Mouse (Mus musculus) spleen, postnatal 4 days (tissue): ENCODE data around the gene Aldh3a1.
A peak's percentile ranks its signal among the peaks of the same experiment; 100 is the strongest.
"Not testable (repeated sequence)": the region's sequence is repeated elsewhere in the genome, so short reads cannot be mapped to it uniquely, and the experiment has no call there.

Experiments
- DNase-seq, 2 experiments: peaks; one replicate each; pipeline ENCODE4 v3.0.0; 2022; ENCODE audit warnings: low spot score in 2 of 2

The Aldh3a1 gene

GRCm38 (mm10) chr11:61207487-61208246 is at the start of gene Aldh3a1:
Gene Aldh3a1 (plus strand): TSS chr11:61207537.
- no peak for DNase-seq

GRCm38 (mm10) chr11:61158141-61158540 is 49.2 kb upstream of the Aldh3a1 start:
- DNase-seq: no peak

GRCm38 (mm10) chr11:61159796-61160732 is 47.3 kb upstream of the Aldh3a1 start:
- no peak for DNase-seq

GRCm38 (mm10) chr11:61161121-61161520 is 46.2 kb upstream of the Aldh3a1 start:
- DNase-seq: no peak

GRCm38 (mm10) chr11:61162776-61163175 is 44.6 kb upstream of the Aldh3a1 start:
- DNase-seq: no peak

- DNase-seq: no peak
These were observed 44.0 kb upstream of the Aldh3a1 start for GRCm38 (mm10) chr11:61163341-61163740.

GRCm38 (mm10) chr11:61164366-61164765 is 43.0 kb upstream of the Aldh3a1 start:
- DNase-seq: no peak

- no peak for DNase-seq
These were observed 42.5 kb upstream of the Aldh3a1 start for GRCm38 (mm10) chr11:61164881-61165280.

- DNase-seq: no peak
These were observed 37.2 kb upstream of the Aldh3a1 start for GRCm38 (mm10) chr11:61170184-61170583.

- not testable (repeated sequence) for DNase-seq
These were observed 33.9 kb upstream of the Aldh3a1 start for GRCm38 (mm10) chr11:61173477-61173876.

GRCm38 (mm10) chr11:61174291-61174820 is 33.0 kb upstream of the Aldh3a1 start:
- peak; percentile 52 to 83 for DNase-seq

- DNase-seq: peak; percentile 98
These were observed 32.3 kb upstream of the Aldh3a1 start, which contains the start of gene Usp22 for GRCm38 (mm10) chr11:61174821-61175658. Gene Usp22 (minus strand): TSS chr11:61175055.

- no peak for DNase-seq
These were observed 31.6 kb upstream of the Aldh3a1 start for GRCm38 (mm10) chr11:61175778-61176177.

- DNase-seq: no peak
These were observed 31.0 kb upstream of the Aldh3a1 start for GRCm38 (mm10) chr11:61176321-61176720.

- DNase-seq: no peak
These were observed 27.0 kb upstream of the Aldh3a1 start for GRCm38 (mm10) chr11:61180361-61180760.

GRCm38 (mm10) chr11:61181624-61182023 is 25.7 kb upstream of the Aldh3a1 start:
- DNase-seq: no peak

GRCm38 (mm10) chr11:61183820-61184219 is 23.5 kb upstream of the Aldh3a1 start:
- no peak for DNase-seq

GRCm38 (mm10) chr11:61190776-61191175 is 16.6 kb upstream of the Aldh3a1 start:
- DNase-seq: no peak

- DNase-seq: not testable (repeated sequence)
These were observed 15.2 kb upstream of the Aldh3a1 start for GRCm38 (mm10) chr11:61192123-61192522.

- no peak for DNase-seq
These were observed 14.6 kb upstream of the Aldh3a1 start for GRCm38 (mm10) chr11:61192779-61193178.

- DNase-seq: peak; percentile 68 to 88
These were observed 13.9 kb upstream of the Aldh3a1 start for GRCm38 (mm10) chr11:61193392-61193791.
